Mouse (Mus musculus) left cerebral cortex, adult 11 months (tissue): ENCODE data around the gene 2700049A03Rik.
A peak's percentile ranks its signal among the peaks of the same experiment; 100 is the strongest.

Source experiments
- DNase-seq: peaks from one replicate; pipeline ENCODE4 v3.0.0; 2022; ENCODE audit warnings: low spot score

The 2700049A03Rik gene

GRCm38 (mm10) chr12:71183736-71184135 is 47.1 kb downstream of the 2700049A03Rik start:
- DNase-seq: no peak

- no peak for DNase-seq
Measured at GRCm38 (mm10) chr12:71184396-71184795, 47.7 kb downstream of the 2700049A03Rik start.

GRCm38 (mm10) chr12:71192705-71193104 is 56.1 kb downstream of the 2700049A03Rik start:
- no peak for DNase-seq

GRCm38 (mm10) chr12:71197671-71198070 is 61.0 kb downstream of the 2700049A03Rik start:
- peak; percentile 14 for DNase-seq

- no peak for DNase-seq
Measured at GRCm38 (mm10) chr12:71201753-71202152, 65.1 kb downstream of the 2700049A03Rik start.

- no peak for DNase-seq
Measured at GRCm38 (mm10) chr12:71204303-71204702, 67.7 kb downstream of the 2700049A03Rik start.

GRCm38 (mm10) chr12:71217191-71217590 is 80.5 kb downstream of the 2700049A03Rik start:
- no peak for DNase-seq

GRCm38 (mm10) chr12:71217866-71218522 is 81.3 kb downstream of the 2700049A03Rik start:
- no peak for DNase-seq

GRCm38 (mm10) chr12:71222761-71223160 is 86.1 kb downstream of the 2700049A03Rik start:
- DNase-seq: no peak

- DNase-seq: no peak
Measured at GRCm38 (mm10) chr12:71227769-71228168, 91.1 kb downstream of the 2700049A03Rik start.

GRCm38 (mm10) chr12:71228925-71229649 is 92.4 kb downstream of the 2700049A03Rik start:
- DNase-seq: no peak

- DNase-seq: no peak
Measured at GRCm38 (mm10) chr12:71231561-71231960, 94.9 kb downstream of the 2700049A03Rik start.

GRCm38 (mm10) chr12:71233426-71233825 is 96.8 kb downstream of the 2700049A03Rik start:
- no peak for DNase-seq

GRCm38 (mm10) chr12:71237074-71237473 is 100.4 kb downstream of the 2700049A03Rik start:
- no peak for DNase-seq

GRCm38 (mm10) chr12:71242791-71243190 is 106.1 kb downstream of the 2700049A03Rik start:
- DNase-seq: no peak

GRCm38 (mm10) chr12:71244766-71245390 is 108.2 kb downstream of the 2700049A03Rik start:
- no peak for DNase-seq

- no peak for DNase-seq
Measured at GRCm38 (mm10) chr12:71247191-71247590, 110.5 kb downstream of the 2700049A03Rik start.

- no peak for DNase-seq
Measured at GRCm38 (mm10) chr12:71249348-71249747, 112.7 kb downstream of the 2700049A03Rik start.

- no peak for DNase-seq
Measured at GRCm38 (mm10) chr12:71252509-71253167, 116.0 kb downstream of the 2700049A03Rik start.

GRCm38 (mm10) chr12:71254779-71255178 is 118.1 kb downstream of the 2700049A03Rik start:
- no peak for DNase-seq

GRCm38 (mm10) chr12:71258196-71258920 is 121.7 kb downstream of the 2700049A03Rik start:
- no peak for DNase-seq

- DNase-seq: no peak
Measured at GRCm38 (mm10) chr12:71264211-71264610, 127.6 kb downstream of the 2700049A03Rik start.
